Mouse (Mus musculus) intestine, postnatal 0 days (tissue): ENCODE data around the gene Naa35. TPM values are rescaled to one million over a fixed set of nuclear protein-coding genes. Genes with fewer than 3 reads are reported as not detected.

ENCODE experiments used
- ATAC-seq: fragments of 200-750 bp; cut with Nextera tagmentation; 2 replicates; pipeline ENCODE4 v1.8.0; 2017; ENCODE audit warnings: mild to moderate bottlenecking, moderate TSS enrichment, moderate library complexity
- H3K27ac ChIP-seq: fragments of 300-500 bp; sonication (generic); 2 replicates; pipeline ENCODE4 v1.5.1; 2014; ENCODE audit warnings: mild to moderate bottlenecking, low read depth, low read length, moderate library complexity
- H3K27me3 ChIP-seq: fragments of 300-500 bp; sonication (generic); replicated peaks from 2 replicates; pipeline ENCODE4 v1.6.1; 2014; ENCODE audit warnings: low read length, mixed read lengths; ENCODE audit not compliant: control insufficient read depth, insufficient read depth
- H3K36me3 ChIP-seq: fragments of 300-500 bp; sonication (generic); 2 replicates; pipeline ENCODE4 v1.6.1; 2014; ENCODE audit warnings: mild to moderate bottlenecking, moderate library complexity; ENCODE audit not compliant: control insufficient read depth, insufficient read depth
- H3K4me1 ChIP-seq: fragments of 300-500 bp; sonication (generic); replicated peaks from 2 replicates; pipeline ENCODE4 v1.6.1; 2014; ENCODE audit warnings: antibody characterized with exemption, low read length, mixed read lengths; ENCODE audit not compliant: control insufficient read depth, insufficient read depth
- H3K4me2 ChIP-seq: fragments of 300-500 bp; sonication (generic); replicated peaks from 2 replicates; pipeline ENCODE4 v1.6.1; 2014; ENCODE audit warnings: low read depth, mild to moderate bottlenecking, moderate library complexity
- H3K4me3 ChIP-seq: fragments of 300-500 bp; sonication (generic); 2 replicates; pipeline ENCODE4 v1.5.1; 2014; ENCODE audit warnings: low read depth, low read length
- H3K9ac ChIP-seq: fragments of 300-500 bp; sonication (generic); 2 replicates; pipeline ENCODE4 v1.6.1; 2014; ENCODE audit warnings: mild to moderate bottlenecking, low read depth, low read length
- H3K9me3 ChIP-seq: fragments of 300-500 bp; sonication (generic); 2 replicates; pipeline ENCODE4 v1.6.1; 2016; ENCODE audit warnings: mixed run types; ENCODE audit not compliant: control insufficient read depth
- CTCF ChIP-seq: sonication (generic); IDR thresholded peaks from 2 replicates; pipeline ENCODE4 v1.5.1; 2016; ENCODE audit warnings: low read depth, mild to moderate bottlenecking, control low read depth, antibody characterized with exemption, moderate library complexity
- WGBS: fragments of 180-500 bp; shearing (Covaris S2); extraction: QIAGEN DNeasy Blood & Tissue Kit; methylation state at CpG from one replicate; pipeline ENCODE4 v1.1.7; 2014; 5-methylcytosine and 5-hydroxymethylcytosine counted together
- polyA plus RNA-seq: library from polyadenylated mRNA; unstranded; fragments of >200 nt; fragmentation: Nextera tagmentation; extraction: Ambion mirVana; gene quantifications from 2 replicates; pipeline ENCODE4 v1.2.1, GENCODE M21; 2015

Gene Naa35
- polyA plus RNA-seq, 1 experiment from 2014 or later = 39.8 TPM

DNA sequence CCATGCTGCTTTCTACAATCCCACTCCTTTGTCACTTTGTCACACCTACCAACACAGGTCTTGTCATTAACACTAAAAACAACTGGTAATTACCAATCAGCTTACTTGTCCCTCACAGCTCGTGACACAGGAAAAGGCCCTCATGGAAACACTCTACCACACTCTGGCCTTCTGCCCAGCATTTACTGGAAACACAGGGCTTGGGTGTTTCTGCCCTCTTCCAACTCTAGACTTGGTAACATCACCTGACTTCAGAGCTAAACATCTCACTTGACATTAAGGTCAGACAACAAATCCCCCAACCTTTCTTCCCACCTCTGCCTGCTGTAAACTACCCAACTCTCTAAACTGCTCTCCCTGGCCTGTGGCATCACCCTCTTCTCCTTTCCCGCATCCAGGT, 38.0 kb upstream of the Naa35 start:
- WGBS = 87% methylated on average over 2 of the region's 2 CpGs
- H3K36me3 ChIP-seq = no peaks in the 10 kb centered on the region
- H3K27me3 ChIP-seq = no peaks in the 10 kb centered on the region
- no peak overlapping the region for H3K27ac ChIP-seq
- ATAC-seq = no peak
- 0 out of 2 replicates have a peak, but pooled peaks cover 6% of the 10 kb centered on the region for H3K4me1 ChIP-seq
- no peak overlapping the region for H3K9ac ChIP-seq
- no peak overlapping the region for H3K4me3 ChIP-seq
- H3K4me2 ChIP-seq = no peak overlapping the region
- no peak for TF ChIP-seq CTCF
- no peaks in the 10 kb centered on the region for H3K9me3 ChIP-seq

DNA sequence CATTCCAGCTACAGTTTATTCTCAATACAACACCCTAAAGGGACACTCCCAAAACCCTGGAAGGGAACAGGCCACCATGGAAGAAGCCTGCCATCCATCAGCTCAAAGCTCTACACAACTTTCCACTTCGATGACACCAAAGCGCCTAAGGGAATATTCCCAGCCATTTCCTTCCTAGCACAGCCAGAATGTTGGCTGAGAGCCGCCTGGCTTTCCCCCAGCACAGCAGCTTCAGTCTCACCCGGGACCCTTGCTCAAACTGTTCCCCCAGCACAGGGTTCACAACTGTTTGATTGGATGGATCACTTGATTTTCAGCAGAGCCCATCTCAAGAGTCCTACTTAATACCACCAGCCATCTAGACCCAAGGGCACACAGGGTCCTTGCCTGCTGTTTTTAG, 37.3 kb upstream of the Naa35 start:
- Histone ChIP-seq H3K4me1 (0 out of 2 replicates have a peak, but pooled peaks cover 6% of the 10 kb centered on the region), H3K4me2 (no peak overlapping the region), H3K27ac (no peak overlapping the region), H3K4me3 (no peak overlapping the region), H3K9ac (no peak overlapping the region), H3K36me3 (no peaks in the 10 kb centered on the region), H3K27me3 (no peaks in the 10 kb centered on the region), H3K9me3 (no peaks in the 10 kb centered on the region)
- TF ChIP-seq CTCF = no peak
- ATAC-seq = no peak
- 65% methylated on average over 4 of the region's 4 CpGs for WGBS

DNA sequence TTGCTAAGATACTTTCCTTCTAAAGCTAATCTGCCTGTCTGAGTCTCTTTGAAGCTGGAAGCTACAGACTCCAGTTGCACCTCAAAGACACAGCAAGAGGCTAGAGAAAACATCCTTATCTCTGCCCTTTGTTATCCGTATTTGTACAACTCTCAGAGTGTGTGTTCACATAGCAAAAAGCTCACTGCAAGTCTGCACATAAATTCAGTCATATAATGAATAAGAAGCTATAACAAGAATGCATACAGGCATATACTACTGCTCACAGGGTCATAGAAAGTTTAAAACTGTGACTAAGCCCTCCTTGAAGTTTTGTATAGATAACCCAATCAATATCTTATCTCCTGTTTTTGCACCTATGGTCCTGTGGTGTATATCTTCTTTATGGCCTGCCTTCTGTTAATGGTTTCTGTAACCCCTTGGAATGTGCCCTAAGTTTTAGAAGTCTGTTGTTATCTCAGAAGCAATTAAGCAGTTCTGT, 35.7 kb upstream of the Naa35 start:
- no peak for TF ChIP-seq CTCF
- Histone ChIP-seq H3K27me3 (no peaks in the 10 kb centered on the region; the same call in 1 of the 2 replicates), H3K4me2 (no peak overlapping the region), H3K27ac (no peak overlapping the region), H3K4me3 (no peak overlapping the region), H3K4me1 (0 out of 2 replicates have a peak, but pooled peaks cover 6% of the 10 kb centered on the region), H3K36me3 (no peaks in the 10 kb centered on the region), H3K9ac (no peak overlapping the region), H3K9me3 (no peaks in the 10 kb centered on the region)
- WGBS = 20% methylated on average over 1 of the region's 1 CpGs
- ATAC-seq = no peak

DNA sequence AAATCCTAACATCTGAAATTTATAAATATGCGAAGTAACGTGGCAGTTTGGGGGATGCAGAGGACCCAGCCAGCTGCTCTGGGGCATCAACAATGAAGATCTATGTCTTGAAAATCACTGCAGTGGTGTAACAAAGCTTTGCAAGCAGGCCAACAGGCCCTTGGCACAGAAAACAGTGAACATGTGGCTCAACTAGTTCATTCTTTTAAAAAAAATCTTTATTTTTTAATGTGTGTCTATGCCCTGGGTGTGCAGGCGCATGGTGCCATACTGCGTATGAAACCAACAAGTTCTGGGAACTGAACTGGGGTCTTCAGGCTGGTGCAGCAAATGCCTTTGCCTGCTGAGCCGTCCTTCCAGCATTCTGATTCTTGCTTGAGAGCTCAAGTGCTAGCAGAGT, 32.8 kb upstream of the Naa35 start:
- WGBS = 93% methylated on average over 5 of the region's 5 CpGs
- H3K4me3 ChIP-seq = no peak overlapping the region
- no peaks in the 10 kb centered on the region for H3K9me3 ChIP-seq
- H3K27me3 ChIP-seq = peaks cover 8% of the 10 kb centered on the region; the same call in 1 of the 2 replicates
- H3K4me1 ChIP-seq = 0 out of 2 replicates have a peak, but pooled peaks cover 6% of the 10 kb centered on the region
- no peaks in the 10 kb centered on the region for H3K36me3 ChIP-seq
- H3K9ac ChIP-seq = no peak overlapping the region
- no peak overlapping the region for H3K4me2 ChIP-seq
- no peak overlapping the region for H3K27ac ChIP-seq
- no peak for TF ChIP-seq CTCF
- no peak for ATAC-seq

DNA sequence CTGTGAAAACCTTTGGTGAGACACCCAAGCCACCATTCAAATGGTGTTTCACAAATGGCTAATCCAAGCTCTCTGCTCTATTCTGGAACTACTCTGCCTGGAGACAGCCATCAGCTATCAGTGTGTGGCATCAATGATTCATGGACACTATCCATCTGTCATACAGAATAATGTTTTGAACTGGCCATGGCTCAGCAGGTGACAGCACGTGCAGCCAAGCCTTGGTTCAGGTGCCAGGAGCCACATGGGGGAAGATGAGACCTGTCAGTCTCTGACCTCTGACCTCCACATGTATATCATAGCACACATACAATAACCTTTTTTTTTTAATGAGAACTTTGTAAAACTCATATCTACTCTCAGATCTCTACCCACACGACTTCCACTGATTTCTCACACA, 32.3 kb upstream of the Naa35 start:
- Histone ChIP-seq H3K4me2 (no peak overlapping the region), H3K9ac (no peak overlapping the region), H3K36me3 (no peaks in the 10 kb centered on the region), H3K27ac (no peak overlapping the region), H3K27me3 (peaks cover 8% of the 10 kb centered on the region; the same call in 1 of the 2 replicates), H3K4me3 (no peak overlapping the region), H3K9me3 (no peaks in the 10 kb centered on the region), H3K4me1 (0 out of 2 replicates have a peak, but pooled peaks cover 1% of the 10 kb centered on the region)
- TF ChIP-seq CTCF = no peak
- 74% methylated on average over 2 of the region's 2 CpGs for WGBS
- no peak for ATAC-seq

DNA sequence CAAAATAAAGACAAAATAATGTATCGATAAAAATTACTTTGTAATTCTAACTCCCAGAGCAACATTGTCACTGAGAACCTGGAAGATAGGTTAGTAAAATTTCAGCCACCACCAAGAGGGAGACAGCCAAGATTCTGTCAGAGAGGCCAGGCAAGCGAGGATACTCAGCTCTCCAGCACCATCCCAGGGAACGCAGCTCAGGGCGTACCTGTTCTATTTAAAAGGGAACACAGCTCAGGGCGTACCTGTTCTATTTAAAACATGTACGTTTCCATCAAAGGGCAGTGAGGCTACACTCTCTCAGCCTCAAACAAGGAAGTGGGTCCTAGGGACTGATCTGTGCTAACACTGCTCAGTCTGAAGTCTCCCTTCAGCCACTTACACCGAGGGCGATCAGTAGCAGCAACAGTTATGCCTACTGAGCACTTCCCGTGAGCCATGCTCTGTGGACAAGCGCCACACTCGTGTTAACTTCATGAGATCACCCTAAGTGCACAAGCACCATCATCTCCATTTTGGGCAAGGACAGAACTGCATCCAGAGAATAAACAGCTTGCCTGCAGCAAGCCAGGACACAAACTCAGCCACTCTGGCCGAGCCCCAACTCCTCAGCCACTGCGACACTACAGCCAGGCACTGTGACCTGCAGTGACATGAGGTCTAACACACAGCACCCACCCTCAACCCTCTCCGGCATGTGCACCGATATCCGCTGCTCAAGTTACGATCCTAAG, 30.1 kb upstream of the Naa35 start:
- no peak for ATAC-seq
- H3K27me3 ChIP-seq = peaks cover 8% of the 10 kb centered on the region; the same call in 1 of the 2 replicates
- no peak overlapping the region for H3K27ac ChIP-seq
- no peaks in the 10 kb centered on the region for H3K4me1 ChIP-seq
- H3K4me3 ChIP-seq = no peak overlapping the region
- H3K9me3 ChIP-seq = no peaks in the 10 kb centered on the region
- H3K4me2 ChIP-seq = 0 out of 2 replicates have a peak overlapping the region, but pooled peaks have one; percentile 13
- no peaks in the 10 kb centered on the region for H3K36me3 ChIP-seq
- no peak for TF ChIP-seq CTCF
- no peak overlapping the region for H3K9ac ChIP-seq
- 43% methylated on average over 17 of the region's 17 CpGs for WGBS
